Mouse (Mus musculus) forebrain, embryonic 15.5 days (tissue): ENCODE measurements around the gene Etfb. TPM values are rescaled to one million over a fixed set of nuclear protein-coding genes. Genes with fewer than 3 reads are reported as not detected.

Source experiments
- ATAC-seq: fragments of 200-750 bp; cut with Nextera tagmentation; replicated peaks from 2 replicates; pipeline ENCODE4 v1.8.0; 2017; ENCODE audit warnings: mild to moderate bottlenecking, moderate TSS enrichment, moderate library complexity
- H3K27ac ChIP-seq: fragments of 300-500 bp; sonication (generic); replicated peaks from 2 replicates; pipeline ENCODE4 v1.5.1; 2015; ENCODE audit warnings: mild to moderate bottlenecking, inconsistent platforms
- H3K27me3 ChIP-seq: fragments of 300-500 bp; sonication (generic); 2 replicates; pipeline ENCODE4 v1.6.1; 2015; ENCODE audit warnings: inconsistent platforms
- H3K36me3 ChIP-seq: fragments of 300-500 bp; sonication (generic); 2 replicates; pipeline ENCODE4 v1.6.1; 2015; ENCODE audit warnings: mild to moderate bottlenecking, inconsistent platforms
- H3K4me1 ChIP-seq: fragments of 300-500 bp; sonication (generic); 2 replicates; pipeline ENCODE4 v1.6.1; 2015; ENCODE audit warnings: inconsistent platforms
- H3K4me2 ChIP-seq: fragments of 300-500 bp; sonication (generic); replicated peaks from 2 replicates; pipeline ENCODE4 v1.6.1; 2015; ENCODE audit warnings: mild to moderate bottlenecking, inconsistent platforms
- H3K4me3 ChIP-seq: fragments of 300-500 bp; sonication (generic); 2 replicates; pipeline ENCODE4 v1.5.1; 2015; ENCODE audit warnings: mild to moderate bottlenecking, inconsistent platforms
- H3K9ac ChIP-seq: fragments of 300-500 bp; sonication (generic); replicated peaks from 2 replicates; pipeline ENCODE4 v1.6.1; 2015; ENCODE audit warnings: mild to moderate bottlenecking, inconsistent platforms
- H3K9me3 ChIP-seq: fragments of 300-500 bp; sonication (generic); 2 replicates; pipeline ENCODE4 v1.6.1; 2016; ENCODE audit warnings: inconsistent platforms
- WGBS: fragments of 180-500 bp; shearing (Covaris S2); methylation state at CpG from one replicate; pipeline ENCODE4 v1.1.7; 2015; ENCODE audit warnings: mixed read lengths; 5-methylcytosine and 5-hydroxymethylcytosine counted together
- polyA plus RNA-seq: library from polyadenylated mRNA; unstranded; fragments of >200 nt; fragmentation: Nextera tagmentation; extraction: Ambion mirVana; gene quantifications from 2 replicates; pipeline ENCODE4 v1.2.1, GENCODE M21; 2015

Etfb gene
- polyA plus RNA-seq, 1 experiment from 2014 or later: 131 TPM

DNA sequence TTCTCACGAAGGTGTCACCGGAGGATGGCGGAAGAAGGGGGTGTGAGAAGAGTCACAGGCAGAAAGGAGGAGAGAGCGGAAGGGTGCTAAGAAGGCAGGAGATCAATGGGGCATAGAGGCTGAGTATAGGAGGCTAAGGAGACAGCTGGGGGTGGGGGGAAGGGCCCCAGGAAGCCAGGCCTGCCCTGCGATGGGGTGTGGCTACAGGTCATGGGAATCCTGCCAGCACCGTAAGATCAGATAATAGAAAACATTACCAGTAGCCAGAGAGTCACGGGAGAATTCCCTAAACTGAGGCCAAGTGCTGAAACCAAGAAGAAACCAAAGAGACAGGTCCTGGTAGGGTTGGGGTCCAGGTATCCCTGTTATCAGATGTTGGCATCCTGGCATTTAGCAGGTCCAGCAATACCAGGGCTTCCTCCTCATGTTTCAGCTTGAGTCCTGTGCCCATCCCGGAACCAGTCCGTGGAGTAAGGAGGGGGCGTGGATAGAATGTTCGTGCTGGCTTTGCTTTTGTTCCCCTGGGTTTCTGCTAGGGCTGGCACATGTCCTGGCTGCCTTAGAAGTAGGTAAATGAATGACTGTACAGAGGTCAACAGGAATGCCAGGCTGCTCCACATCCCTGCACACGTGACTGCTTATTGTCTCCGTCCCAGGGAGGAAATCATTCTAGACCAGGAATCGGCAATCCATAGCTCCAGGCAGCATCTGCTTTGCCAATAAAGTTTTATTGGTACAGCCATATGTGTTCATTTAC lies 9.9 kb downstream of the Etfb start:
- WGBS: 89% methylated on average over 14 of the region's 14 CpGs
- no peak for ATAC-seq
- no peaks in the 10 kb centered on the region for H3K4me1 ChIP-seq

DNA sequence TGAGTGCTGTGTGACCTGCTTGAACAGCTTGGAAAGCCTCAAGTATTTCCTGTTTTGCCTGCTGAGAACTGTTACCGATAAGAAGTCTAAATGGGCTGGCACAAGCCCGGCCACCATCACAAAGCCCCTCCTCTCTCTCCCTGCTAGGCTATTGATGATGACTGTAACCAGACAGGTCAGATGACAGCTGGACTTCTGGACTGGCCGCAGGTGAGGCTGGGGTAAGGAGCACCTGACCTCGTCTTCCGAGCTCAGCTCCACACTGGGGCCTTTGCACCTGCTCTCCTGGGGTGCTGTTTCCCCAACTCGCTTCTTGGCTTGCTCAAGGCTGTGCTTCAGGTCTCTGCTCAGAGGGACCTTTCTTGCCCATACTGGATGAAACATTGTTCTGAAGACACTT lies 10.5 kb downstream of the Etfb start:
- WGBS: 94% methylated on average over 6 of the region's 6 CpGs
- H3K9ac ChIP-seq: no peak overlapping the region
- H3K36me3 ChIP-seq: peaks cover 11% of the 10 kb centered on the region
- no peak for ATAC-seq
- no peaks in the 10 kb centered on the region for H3K9me3 ChIP-seq
- no peak overlapping the region for H3K27ac ChIP-seq
- H3K4me1 ChIP-seq: no peaks in the 10 kb centered on the region
- H3K4me3 ChIP-seq: no peak overlapping the region
- no peaks in the 10 kb centered on the region for H3K27me3 ChIP-seq
- H3K4me2 ChIP-seq: no peak overlapping the region

More for the DNA sequence above, 9.9 kb downstream of the Etfb start:
- Histone ChIP-seq H3K27me3 (no peaks in the 10 kb centered on the region), H3K4me2 (no peak overlapping the region), H3K9me3 (no peaks in the 10 kb centered on the region), H3K36me3 (peaks cover 11% of the 10 kb centered on the region), H3K4me3 (no peak overlapping the region), H3K9ac (no peak overlapping the region), H3K27ac (no peak overlapping the region)

DNA sequence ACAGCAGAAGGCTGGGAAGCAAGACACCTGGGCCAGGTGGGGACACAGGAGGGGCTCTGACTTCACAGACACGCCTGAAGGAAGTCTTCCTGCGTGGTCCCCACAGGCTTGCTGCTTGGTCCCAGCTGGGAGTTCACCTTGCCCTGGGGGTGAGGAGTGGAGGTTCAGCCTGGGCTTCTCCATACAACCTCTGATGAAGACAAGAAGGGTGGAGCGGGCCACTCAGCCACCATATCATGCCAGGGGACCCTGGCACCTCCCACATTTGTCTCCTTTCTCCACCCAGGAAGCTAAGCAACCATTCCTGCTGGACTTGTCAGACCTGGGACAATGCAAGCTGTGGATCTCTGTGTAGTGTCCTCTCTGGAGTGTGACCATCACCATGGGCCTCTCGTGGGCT lies 19.0 kb downstream of the Etfb start, which contains the start of gene Vsig10l:
Vsig10l (plus strand) TSS at position 301 of the 400 bp plus-strand sequence.
- no peak within 1 kb of the TSS for H3K4me2 ChIP-seq
- H3K27ac ChIP-seq: no peak within 1 kb of the TSS
- no peak for ATAC-seq

DNA sequence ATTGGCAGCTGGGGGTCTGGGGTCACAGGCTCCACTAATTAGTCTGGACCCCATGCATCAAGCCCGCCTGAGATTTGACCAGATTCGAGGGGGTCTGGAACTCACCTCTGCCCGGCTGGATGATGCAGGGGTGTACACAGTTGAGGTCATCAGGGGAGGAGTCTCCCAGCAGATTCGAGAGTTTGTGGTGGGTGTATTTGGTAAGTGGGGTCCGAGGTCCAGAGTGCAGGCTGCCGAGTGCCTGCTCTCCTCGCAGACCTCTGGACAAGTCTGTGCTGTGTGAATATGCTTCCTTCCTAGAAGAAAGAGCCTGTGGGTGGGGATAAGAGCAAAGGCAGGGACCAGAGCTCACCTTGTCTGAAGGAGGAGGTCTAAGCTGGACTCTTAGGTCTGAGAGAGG lies 20.1 kb downstream of the Etfb start:
- no peak for ATAC-seq
- no peaks in the 10 kb centered on the region for H3K27me3 ChIP-seq
- H3K27ac ChIP-seq: no peak overlapping the region
- no peak overlapping the region for H3K9ac ChIP-seq
- no peak overlapping the region for H3K4me3 ChIP-seq
- H3K36me3 ChIP-seq: no peaks in the 10 kb centered on the region
- H3K9me3 ChIP-seq: no peaks in the 10 kb centered on the region
- 81% methylated on average over 7 of the region's 7 CpGs for WGBS
- peaks cover 18% of the 10 kb centered on the region for H3K4me1 ChIP-seq
- no peak overlapping the region for H3K4me2 ChIP-seq

More for the DNA sequence above, 19.0 kb downstream of the Etfb start, which contains the start of gene Vsig10l:
- Histone ChIP-seq H3K36me3 (peaks cover under 1% of the 10 kb centered on the region; the same call in 1 of the 2 replicates), H3K9ac (no peak within 1 kb of the TSS), H3K4me3 (no peak within 1 kb of the TSS), H3K4me1 (peaks cover 18% of the 10 kb centered on the region), H3K27me3 (no peaks in the 10 kb centered on the region), H3K9me3 (no peaks in the 10 kb centered on the region)
- WGBS: 61% methylated on average over 4 of the region's 4 CpGs

DNA sequence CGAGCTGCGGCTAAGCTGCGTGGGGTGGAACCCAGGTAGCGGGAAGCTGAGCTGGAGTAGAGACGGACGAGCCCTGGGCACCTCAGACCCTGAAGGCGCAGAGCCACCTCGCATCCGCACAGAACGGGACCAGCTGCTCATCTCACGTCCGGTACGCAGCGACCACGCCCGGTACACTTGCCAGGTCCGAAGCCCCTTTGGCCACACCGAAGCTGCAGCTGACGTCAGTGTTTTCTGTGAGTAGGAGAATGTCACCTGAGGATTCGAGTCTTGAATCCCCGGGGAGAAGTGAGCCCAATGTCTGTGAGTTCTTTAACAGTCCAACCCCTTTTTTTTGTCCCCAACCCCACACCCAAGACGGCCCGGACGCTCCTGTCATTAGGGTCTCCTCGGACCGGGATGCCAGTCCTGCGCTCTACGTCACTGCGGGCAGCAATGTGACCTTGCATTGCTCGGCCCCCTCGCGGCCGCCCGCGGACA lies 21.0 kb downstream of the Etfb start:
- ATAC-seq: 0 out of 2 replicates have a peak, but pooled peaks have one; percentile 3
- Histone ChIP-seq H3K9ac (peak overlapping the region; percentile 43), H3K27ac (no peak overlapping the region), H3K9me3 (no peaks in the 10 kb centered on the region), H3K36me3 (no peaks in the 10 kb centered on the region), H3K27me3 (no peaks in the 10 kb centered on the region), H3K4me1 (peaks cover 18% of the 10 kb centered on the region), H3K4me3 (peak overlapping the region; percentile 47), H3K4me2 (peak overlapping the region; percentile 68)
- 3% methylated on average over 35 of the region's 35 CpGs for WGBS

DNA sequence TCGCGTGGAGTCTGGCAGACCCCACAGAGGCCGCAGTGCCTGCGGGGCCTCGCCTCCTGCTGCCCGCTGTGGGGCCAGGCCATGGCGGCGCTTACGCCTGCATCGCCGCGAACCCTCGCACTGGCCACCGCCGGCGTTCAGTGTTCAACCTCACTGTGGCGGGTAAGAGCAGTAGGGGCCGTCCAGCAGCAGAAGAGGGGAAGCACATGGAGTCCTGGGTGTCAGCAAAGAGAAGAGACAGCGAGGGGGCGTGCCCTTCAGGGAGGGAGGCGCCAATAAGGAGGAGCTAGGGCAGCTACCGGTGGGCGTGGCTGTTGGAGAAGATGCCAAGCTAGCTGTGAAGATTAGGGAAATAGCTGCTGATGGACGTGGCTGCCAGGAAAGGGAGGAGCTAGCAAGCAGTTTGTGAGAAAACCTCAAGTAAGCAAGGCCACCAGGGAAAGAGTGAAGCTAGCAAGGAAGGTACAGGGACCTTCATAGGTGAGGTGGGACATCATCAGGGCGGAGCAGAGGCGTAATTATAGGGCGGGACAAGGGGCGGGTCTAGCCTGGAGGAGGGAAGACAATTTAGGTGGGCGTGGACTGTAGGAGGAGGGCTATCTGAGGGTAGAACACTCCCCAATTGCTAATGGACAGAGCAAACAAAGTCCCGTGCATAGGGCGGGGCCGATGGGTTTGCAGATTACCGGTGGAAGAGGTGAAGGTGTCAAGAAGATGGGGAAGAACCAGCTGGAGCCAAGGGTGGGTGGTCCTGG lies 21.6 kb downstream of the Etfb start:
- Histone ChIP-seq H3K4me1 (peaks cover 18% of the 10 kb centered on the region), H3K9me3 (no peaks in the 10 kb centered on the region), H3K27ac (no peak overlapping the region), H3K27me3 (no peaks in the 10 kb centered on the region), H3K4me3 (peak overlapping the region; percentile 47), H3K9ac (peak overlapping the region; percentile 43), H3K36me3 (no peaks in the 10 kb centered on the region), H3K4me2 (peak overlapping the region; percentile 68)
- peak; percentile 84 for ATAC-seq
- under 1% methylated on average over 33 of the region's 33 CpGs for WGBS

DNA sequence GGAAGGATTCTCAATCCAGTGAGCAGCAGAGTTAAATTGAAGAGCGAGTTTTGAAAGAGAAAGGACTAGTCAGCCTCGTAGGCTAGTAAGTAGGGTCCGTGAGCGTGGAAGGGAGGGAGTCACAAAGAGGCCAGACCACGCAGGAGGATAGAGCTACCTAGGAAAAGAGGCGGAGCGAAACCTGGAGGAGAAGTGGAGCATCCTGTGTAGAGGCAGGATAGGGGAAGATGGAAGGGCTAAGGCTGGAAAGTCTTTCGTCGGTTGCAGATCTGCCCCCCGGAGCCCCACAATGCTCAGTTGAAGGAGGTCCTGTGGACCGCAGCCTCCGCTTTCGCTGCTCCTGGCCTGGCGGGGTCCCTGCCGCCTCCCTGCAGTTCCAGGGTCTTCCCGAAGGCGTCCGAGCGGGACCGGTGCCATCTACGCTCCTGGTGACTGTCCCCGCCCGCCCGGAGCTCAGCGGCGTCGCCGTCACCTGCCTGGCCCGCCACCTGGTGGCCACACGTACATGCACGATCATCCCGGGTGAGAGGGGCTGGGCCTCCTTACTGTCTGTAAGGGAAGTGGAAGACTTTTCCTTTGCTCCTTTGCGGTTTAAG lies 22.3 kb downstream of the Etfb start:
- Histone ChIP-seq H3K4me3 (peak overlapping the region; percentile 47), H3K27ac (no peak overlapping the region)
- WGBS: under 1% methylated on average over 33 of the region's 33 CpGs

DNA sequence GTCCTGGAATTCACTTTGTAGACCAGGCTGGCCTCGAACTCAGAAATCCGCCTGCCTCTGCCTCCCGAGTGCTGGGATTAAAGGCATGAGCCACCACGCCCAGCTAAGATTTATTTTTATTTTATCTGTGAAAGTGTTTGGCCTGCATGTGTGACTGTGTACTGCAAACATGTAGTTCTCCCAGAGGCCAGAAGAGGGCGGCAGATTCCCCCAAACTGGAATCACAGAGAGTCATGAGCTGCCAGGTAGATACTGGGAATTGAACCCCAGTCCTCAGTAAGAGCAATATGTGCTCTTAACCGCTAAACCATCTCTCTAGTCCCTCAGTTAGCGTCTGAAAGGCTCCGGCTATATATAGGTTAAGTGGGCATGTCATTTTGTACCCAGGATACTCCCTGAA lies 26.5 kb downstream of the Etfb start:
- H3K4me3 ChIP-seq: no peak overlapping the region
- no peak overlapping the region for H3K4me2 ChIP-seq
- no peak for ATAC-seq
- 42% methylated on average over 8 of the region's 8 CpGs for WGBS
- H3K9me3 ChIP-seq: no peaks in the 10 kb centered on the region
- H3K27ac ChIP-seq: no peak overlapping the region
- peaks cover 11% of the 10 kb centered on the region for H3K4me1 ChIP-seq
- no peaks in the 10 kb centered on the region for H3K27me3 ChIP-seq
- no peak overlapping the region for H3K9ac ChIP-seq
- H3K36me3 ChIP-seq: peaks cover 10% of the 10 kb centered on the region; the same call in 1 of the 2 replicates

More for the DNA sequence above, 22.3 kb downstream of the Etfb start:
- Histone ChIP-seq H3K9ac (peak overlapping the region; percentile 34), H3K36me3 (no peaks in the 10 kb centered on the region), H3K4me1 (peaks cover 18% of the 10 kb centered on the region), H3K9me3 (no peaks in the 10 kb centered on the region), H3K4me2 (peak overlapping the region; percentile 68), H3K27me3 (no peaks in the 10 kb centered on the region)
- ATAC-seq: peak; percentile 55

DNA sequence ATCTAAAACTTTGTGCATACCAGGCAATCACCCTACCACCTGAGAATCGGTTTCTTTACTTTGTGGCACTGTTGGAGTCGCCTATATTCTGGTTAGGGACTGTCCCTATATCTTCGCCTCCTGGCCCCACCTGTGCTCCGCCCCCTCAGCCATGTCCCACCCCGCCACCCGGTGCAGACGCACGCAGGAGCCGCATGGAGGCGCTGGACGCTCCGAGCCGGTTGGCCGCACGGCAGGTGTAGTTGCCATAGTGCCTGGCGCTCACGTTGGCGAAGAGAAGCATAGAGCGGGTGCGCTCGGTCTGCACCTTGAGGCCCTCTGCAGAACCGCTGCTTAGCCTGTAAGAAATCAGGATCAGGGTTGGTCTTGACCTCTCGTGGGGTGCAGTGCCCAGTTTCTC lies 31.8 kb downstream of the Etfb start:
- no peak for ATAC-seq
- 17% methylated on average over 23 of the region's 23 CpGs for WGBS
- H3K4me1 ChIP-seq: 0 out of 2 replicates have a peak, but pooled peaks cover 6% of the 10 kb centered on the region
- no peaks in the 10 kb centered on the region for H3K9me3 ChIP-seq
- H3K27me3 ChIP-seq: peaks cover 6% of the 10 kb centered on the region; the same call in 1 of the 2 replicates
- no peak overlapping the region for H3K4me3 ChIP-seq
- no peak overlapping the region for H3K27ac ChIP-seq
- peaks cover 23% of the 10 kb centered on the region; the same call in 1 of the 2 replicates for H3K36me3 ChIP-seq
- no peak overlapping the region for H3K9ac ChIP-seq
- H3K4me2 ChIP-seq: no peak overlapping the region

DNA sequence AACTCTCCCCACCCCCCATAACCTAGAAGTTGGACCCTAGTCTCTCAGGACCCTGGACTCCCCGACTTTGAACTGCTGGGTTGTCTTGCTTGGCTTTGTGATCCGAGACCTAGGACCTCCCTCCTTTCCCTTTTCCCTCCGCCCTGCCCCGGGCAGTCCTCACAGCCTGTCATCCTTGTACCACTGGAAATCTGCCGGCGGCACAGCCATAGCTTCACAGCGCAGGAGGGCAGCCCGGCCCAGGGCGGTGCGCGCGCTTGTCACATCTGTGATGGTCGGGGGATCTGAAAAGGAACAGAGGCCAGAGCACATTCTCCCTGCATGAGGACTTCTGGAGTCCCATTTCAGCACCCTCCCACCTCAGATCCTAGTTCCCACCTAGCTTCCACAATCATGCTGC lies 32.5 kb downstream of the Etfb start:
- H3K27ac ChIP-seq: no peak overlapping the region
- H3K36me3 ChIP-seq: peaks cover 23% of the 10 kb centered on the region; the same call in 1 of the 2 replicates
- 18% methylated on average over 13 of the region's 13 CpGs for WGBS
- H3K4me3 ChIP-seq: no peak overlapping the region
- no peak overlapping the region for H3K4me2 ChIP-seq
- H3K27me3 ChIP-seq: peaks cover 6% of the 10 kb centered on the region; the same call in 1 of the 2 replicates
- no peaks in the 10 kb centered on the region for H3K9me3 ChIP-seq
- ATAC-seq: no peak; the same call in 1 of the 2 replicates
- H3K4me1 ChIP-seq: 0 out of 2 replicates have a peak, but pooled peaks cover 6% of the 10 kb centered on the region
- no peak overlapping the region for H3K9ac ChIP-seq

DNA sequence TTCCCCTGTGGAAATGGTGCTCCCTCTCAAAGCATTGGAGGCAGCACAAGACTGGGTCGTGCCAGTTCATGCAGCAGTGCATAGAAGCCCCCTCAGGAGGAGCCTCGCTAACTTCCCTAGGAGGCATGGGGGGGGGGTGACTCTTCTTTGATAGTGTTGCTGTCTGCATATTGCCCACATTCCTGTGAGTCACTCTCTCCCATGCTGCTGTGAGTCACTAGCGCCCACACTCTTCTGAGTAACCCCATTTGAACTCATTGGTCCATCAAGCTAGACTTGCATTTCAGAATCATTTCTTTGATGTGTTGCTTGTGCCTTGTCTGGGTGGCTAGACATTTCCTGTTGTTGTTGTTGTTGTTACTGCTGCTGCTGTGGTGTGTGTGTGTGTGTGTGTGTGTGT lies 37.3 kb downstream of the Etfb start:
- Histone ChIP-seq H3K9me3 (no peaks in the 10 kb centered on the region), H3K9ac (no peak overlapping the region), H3K4me2 (no peak overlapping the region), H3K36me3 (0 out of 2 replicates have a peak, but pooled peaks cover 9% of the 10 kb centered on the region), H3K4me3 (no peak overlapping the region), H3K4me1 (peaks cover 17% of the 10 kb centered on the region), H3K27ac (no peak overlapping the region), H3K27me3 (peaks cover 6% of the 10 kb centered on the region; the same call in 1 of the 2 replicates)
- no peak for ATAC-seq
- 68% methylated on average over 3 of the region's 3 CpGs for WGBS
